Mouse (Mus musculus): Measurements from ENCODE around the gene Micu1. TPM values are rescaled to one million over a fixed set of nuclear protein-coding genes. Genes with fewer than 3 reads are reported as not detected.

Micu1 gene
- polyA plus RNA-seq, 1 experiment from 2014 or later: 26.4 TPM

GRCm38 (mm10) chr10:59880029-59880386 is 177.7 kb downstream of the Micu1 start:
- peak overlapping the region; percentile 100 for H3K27ac ChIP-seq (ENCODE audit: low read depth)
- H3K4me1 ChIP-seq (ENCODE audit: insufficient read depth): peaks cover 40% of the 10 kb centered on the region
- no peak for TF ChIP-seq CTCF (IDR thresholded peaks at IDR 0.05; ENCODE audit: low read depth)
- TF ChIP-seq EP300 (IDR thresholded peaks at IDR 0.05; ENCODE audit: low read depth): no peak
- H3K9ac ChIP-seq (replicated peaks): peak overlapping the region; percentile 93
- DNase-seq (no peak), ATAC-seq (peak; percentile 40)
- H3K9me3 ChIP-seq (ENCODE audit: low read length): no peaks in the 10 kb centered on the region
- 0% methylated on average over 13 of the region's 13 CpGs for WGBS (ENCODE audit: insufficient replicate concordance)
- H3K4me2 ChIP-seq (ENCODE audit: low read depth, low read length): peak overlapping the region; percentile 80
- peak overlapping the region; percentile 93 for H3K4me3 ChIP-seq (ENCODE audit: low read depth, low read length)
- H3K27me3 ChIP-seq (ENCODE audit: insufficient read depth, low read length): no peaks in the 10 kb centered on the region
- H3K36me3 ChIP-seq (replicated peaks; ENCODE audit: insufficient read depth, low read length): peaks cover 5% of the 10 kb centered on the region; the same call in 1 of the 2 replicates

- Histone ChIP-seq H3K36me3 (replicated peaks; ENCODE audit: insufficient read depth, low read length) (peaks cover 5% of the 10 kb centered on the region), H3K27ac (ENCODE audit: low read depth) (peak overlapping the region; percentile 100), H3K9ac (replicated peaks) (peak overlapping the region; percentile 93), H3K27me3 (ENCODE audit: insufficient read depth, low read length) (no peaks in the 10 kb centered on the region), H3K4me3 (ENCODE audit: low read depth, low read length) (peak overlapping the region; percentile 93), H3K4me1 (ENCODE audit: insufficient read depth) (peaks cover 48% of the 10 kb centered on the region), H3K4me2 (ENCODE audit: low read depth, low read length) (peak overlapping the region; percentile 80), H3K9me3 (ENCODE audit: low read length) (no peaks in the 10 kb centered on the region)
- no peak for ATAC-seq
- 52% methylated on average over 7 of the region's 7 CpGs for WGBS (ENCODE audit: insufficient replicate concordance)
- TF ChIP-seq CTCF (IDR thresholded peaks at IDR 0.05; ENCODE audit: low read depth): no peak
- no peak for TF ChIP-seq EP300 (IDR thresholded peaks at IDR 0.05; ENCODE audit: low read depth)
- peak; percentile 20 for DNase-seq
These were observed 178.6 kb downstream of the Micu1 start for GRCm38 (mm10) chr10:59880837-59881236.

- H3K9me3 ChIP-seq (ENCODE audit: low read length): no peaks in the 10 kb centered on the region
- no peak overlapping the region for H3K4me3 ChIP-seq (ENCODE audit: low read depth, low read length)
- H3K9ac ChIP-seq (replicated peaks): no peak overlapping the region
- TF ChIP-seq EP300 (IDR thresholded peaks at IDR 0.05; ENCODE audit: low read depth) (no peak), CTCF (IDR thresholded peaks at IDR 0.05; ENCODE audit: low read depth) (no peak)
- peaks cover 7% of the 10 kb centered on the region for H3K36me3 ChIP-seq (replicated peaks; ENCODE audit: insufficient read depth, low read length)
- no peak for DNase-seq
- H3K4me1 ChIP-seq (ENCODE audit: insufficient read depth): peaks cover 59% of the 10 kb centered on the region
- no peaks in the 10 kb centered on the region for H3K27me3 ChIP-seq (ENCODE audit: insufficient read depth, low read length)
- no peak for ATAC-seq
- H3K4me2 ChIP-seq (ENCODE audit: low read depth, low read length): no peak overlapping the region
- peak overlapping the region; percentile 48 for H3K27ac ChIP-seq (ENCODE audit: low read depth)
- 88% methylated on average over 10 of the region's 10 CpGs for WGBS (ENCODE audit: insufficient replicate concordance)
These were observed 182.3 kb downstream of the Micu1 start for GRCm38 (mm10) chr10:59884327-59885173.

GRCm38 (mm10) chr10:59885174-59886080 is 183.2 kb downstream of the Micu1 start:
- H3K9ac ChIP-seq (replicated peaks): no peak overlapping the region
- H3K27ac ChIP-seq (ENCODE audit: low read depth): peak overlapping the region; percentile 48
- H3K9me3 ChIP-seq (ENCODE audit: low read length): no peaks in the 10 kb centered on the region
- peaks cover 58% of the 10 kb centered on the region for H3K4me1 ChIP-seq (ENCODE audit: insufficient read depth)
- H3K4me2 ChIP-seq (ENCODE audit: low read depth, low read length): no peak overlapping the region
- TF ChIP-seq CTCF (IDR thresholded peaks at IDR 0.05; ENCODE audit: low read depth) (no peak), EP300 (IDR thresholded peaks at IDR 0.05; ENCODE audit: low read depth) (no peak)
- ATAC-seq (no peak), DNase-seq (no peak)
- peaks cover 13% of the 10 kb centered on the region for H3K36me3 ChIP-seq (replicated peaks; ENCODE audit: insufficient read depth, low read length)
- 67% methylated on average over 14 of the region's 14 CpGs for WGBS (ENCODE audit: insufficient replicate concordance)
- H3K27me3 ChIP-seq (ENCODE audit: insufficient read depth, low read length): no peaks in the 10 kb centered on the region
- H3K4me3 ChIP-seq (ENCODE audit: low read depth, low read length): no peak overlapping the region

- TF ChIP-seq CTCF (IDR thresholded peaks at IDR 0.05; ENCODE audit: low read depth) (no peak), EP300 (IDR thresholded peaks at IDR 0.05; ENCODE audit: low read depth) (no peak)
- WGBS (ENCODE audit: insufficient replicate concordance): 96% methylated on average over 1 of the region's 1 CpGs
- ATAC-seq: no peak
- no peak for DNase-seq
- H3K9ac ChIP-seq (replicated peaks): no peak overlapping the region
- H3K36me3 ChIP-seq (replicated peaks; ENCODE audit: insufficient read depth, low read length): peaks cover 18% of the 10 kb centered on the region
- no peak overlapping the region for H3K4me3 ChIP-seq (ENCODE audit: low read depth, low read length)
- no peak overlapping the region for H3K27ac ChIP-seq (ENCODE audit: low read depth)
- no peaks in the 10 kb centered on the region for H3K9me3 ChIP-seq (ENCODE audit: low read length)
- peaks cover 52% of the 10 kb centered on the region for H3K4me1 ChIP-seq (ENCODE audit: insufficient read depth)
- no peak overlapping the region for H3K4me2 ChIP-seq (ENCODE audit: low read depth, low read length)
- H3K27me3 ChIP-seq (ENCODE audit: insufficient read depth, low read length): no peaks in the 10 kb centered on the region
These were observed 183.8 kb downstream of the Micu1 start for GRCm38 (mm10) chr10:59886081-59886466.

GRCm38 (mm10) chr10:59887432-59887831 is 185.2 kb downstream of the Micu1 start:
- peaks cover 41% of the 10 kb centered on the region for H3K4me1 ChIP-seq (ENCODE audit: insufficient read depth)
- no peak overlapping the region for H3K4me2 ChIP-seq (ENCODE audit: low read depth, low read length)
- no peak overlapping the region for H3K9ac ChIP-seq (replicated peaks)
- peaks cover 32% of the 10 kb centered on the region for H3K36me3 ChIP-seq (replicated peaks; ENCODE audit: insufficient read depth, low read length)
- no peaks in the 10 kb centered on the region for H3K9me3 ChIP-seq (ENCODE audit: low read length)
- DNase-seq: no peak
- 62% methylated on average over 5 of the region's 5 CpGs for WGBS (ENCODE audit: insufficient replicate concordance)
- ATAC-seq: no peak
- no peaks in the 10 kb centered on the region for H3K27me3 ChIP-seq (ENCODE audit: insufficient read depth, low read length)
- peak overlapping the region; percentile 34 for H3K27ac ChIP-seq (ENCODE audit: low read depth)
- TF ChIP-seq EP300 (IDR thresholded peaks at IDR 0.05; ENCODE audit: low read depth): no peak
- TF ChIP-seq CTCF (IDR thresholded peaks at IDR 0.05; ENCODE audit: low read depth): no peak
- no peak overlapping the region for H3K4me3 ChIP-seq (ENCODE audit: low read depth, low read length)
